Mouse (Mus musculus) mesoderm, embryonic 11.5 days (tissue): ENCODE measurements around the gene Olfr1377.
A peak's percentile ranks its signal among the peaks of the same experiment; 100 is the strongest.
"Not testable (repeated sequence)": the region's sequence is repeated elsewhere in the genome, so short reads cannot be mapped to it uniquely, and the experiment has no call there.

Experiments
- DNase-seq: peaks from one replicate; pipeline ENCODE4 v3.0.0-alpha.2; 2012; ENCODE audit warnings: low read depth, low spot score

Gene Olfr1377

GRCm38 (mm10) chr11:50981667-50982066 is at the start of gene Olfr1377:
TSS of gene Olfr1377 (plus strand) at chr11:50981967.
- no peak for DNase-seq

- DNase-seq, result no peak
Measured at GRCm38 (mm10) chr11:50932040-50932439, 49.7 kb upstream of the Olfr1377 start.

- DNase-seq, result no peak
Measured at GRCm38 (mm10) chr11:50938435-50938834, 43.3 kb upstream of the Olfr1377 start.

GRCm38 (mm10) chr11:50939621-50940366 is 42.0 kb upstream of the Olfr1377 start:
- DNase-seq, result peak; percentile 74

GRCm38 (mm10) chr11:50942386-50942785 is 39.4 kb upstream of the Olfr1377 start:
- DNase-seq, result no peak

- DNase-seq, result no peak
Measured at GRCm38 (mm10) chr11:50943506-50943905, 38.3 kb upstream of the Olfr1377 start, which contains the start of gene 4933414I15Rik. TSS of gene 4933414I15Rik (minus strand) at chr11:50943765.

GRCm38 (mm10) chr11:50952290-50952689 is 29.5 kb upstream of the Olfr1377 start:
- no peak for DNase-seq

- DNase-seq, result no peak
Measured at GRCm38 (mm10) chr11:50953665-50954064, 28.1 kb upstream of the Olfr1377 start, which contains the start of gene Prop1. TSS of gene Prop1 (minus strand) at chr11:50953765.

GRCm38 (mm10) chr11:50964886-50965285 is 16.9 kb upstream of the Olfr1377 start:
- no peak for DNase-seq

GRCm38 (mm10) chr11:50966230-50966629 is 15.5 kb upstream of the Olfr1377 start, which contains the start of gene Olfr1378:
TSS of gene Olfr1378 (plus strand) at chr11:50966530.
- no peak for DNase-seq

- DNase-seq, result peak; percentile 7
Measured at GRCm38 (mm10) chr11:50977216-50977615, 4.6 kb upstream of the Olfr1377 start.

- no peak for DNase-seq
Measured at GRCm38 (mm10) chr11:51003296-51003695, 21.5 kb downstream of the Olfr1377 start, which contains the start of gene Olfr51. TSS of gene Olfr51 (plus strand) at chr11:51003596.

GRCm38 (mm10) chr11:51011821-51012220 is 30.1 kb downstream of the Olfr1377 start:
- DNase-seq, result no peak

GRCm38 (mm10) chr11:51013936-51014335 is 32.2 kb downstream of the Olfr1377 start, which contains the start of gene Olfr54:
TSS of gene Olfr54 (plus strand) at chr11:51014236.
- no peak for DNase-seq

- DNase-seq, result no peak
Measured at GRCm38 (mm10) chr11:51016341-51016740, 34.6 kb downstream of the Olfr1377 start.

GRCm38 (mm10) chr11:51026811-51027210 is 45.0 kb downstream of the Olfr1377 start:
- not testable (repeated sequence) for DNase-seq

GRCm38 (mm10) chr11:51029381-51029780 is 47.6 kb downstream of the Olfr1377 start:
- DNase-seq, result not testable (repeated sequence)

GRCm38 (mm10) chr11:51030225-51030624 is 48.5 kb downstream of the Olfr1377 start:
- DNase-seq, result no peak

GRCm38 (mm10) chr11:51032851-51033250 is 51.1 kb downstream of the Olfr1377 start:
- DNase-seq, result peak; percentile 60

- DNase-seq, result not testable (repeated sequence)
Measured at GRCm38 (mm10) chr11:51034141-51034540, 52.4 kb downstream of the Olfr1377 start.

- no peak for DNase-seq
Measured at GRCm38 (mm10) chr11:51035951-51036350, 54.2 kb downstream of the Olfr1377 start.
